Mouse (Mus musculus) neural tube, embryonic 10.5 days (tissue): ENCODE measurements at regions not wholly inside any gene's neighbourhood (a gene's known extent, or its start where the extent isn't known, plus 50 kb on each side); places are given as distances from the start of the nearest gene placed in this dataset.

Experiments
- DNase-seq: peaks from one replicate; pipeline ENCODE4 v3.0.0-alpha.2; 2017; ENCODE audit warnings: low spot score; ENCODE audit errors: extremely low spot score

- DNase-seq: peak; percentile 34
Observed at GRCm38 (mm10) chr4:31823574-31824348, 140.1 kb upstream of the Map3k7 start.

- DNase-seq: no peak
Observed at GRCm38 (mm10) chr4:31824518-31825437, 139.1 kb upstream of the Map3k7 start.

- DNase-seq: no peak
Observed at GRCm38 (mm10) chr4:31825438-31825830, 138.5 kb upstream of the Map3k7 start.

- no peak for DNase-seq
Observed at GRCm38 (mm10) chr4:31826661-31827060, 137.2 kb upstream of the Map3k7 start.

- no peak for DNase-seq
Observed at GRCm38 (mm10) chr4:31827266-31827665, 136.6 kb upstream of the Map3k7 start.

GRCm38 (mm10) chr4:31830241-31830640, 133.7 kb upstream of the Map3k7 start:
- peak; percentile 34 for DNase-seq

GRCm38 (mm10) chr4:31831469-31831868, 132.4 kb upstream of the Map3k7 start:
- DNase-seq: no peak

GRCm38 (mm10) chr4:31833828-31834227, 130.1 kb upstream of the Map3k7 start:
- DNase-seq: no peak

- no peak for DNase-seq
Observed at GRCm38 (mm10) chr4:31835051-31835450, 128.8 kb upstream of the Map3k7 start.

GRCm38 (mm10) chr4:31838592-31838991, 125.3 kb upstream of the Map3k7 start:
- no peak for DNase-seq

GRCm38 (mm10) chr4:31849763-31850162, 114.1 kb upstream of the Map3k7 start:
- no peak for DNase-seq

- DNase-seq: no peak
Observed at GRCm38 (mm10) chr4:31851006-31851405, 112.9 kb upstream of the Map3k7 start.

GRCm38 (mm10) chr4:31853851-31854250, 110.0 kb upstream of the Map3k7 start:
- no peak for DNase-seq

GRCm38 (mm10) chr4:31860389-31860788, 103.5 kb upstream of the Map3k7 start:
- DNase-seq: no peak

- no peak for DNase-seq
Observed at GRCm38 (mm10) chr4:31861172-31861571, 102.7 kb upstream of the Map3k7 start.

GRCm38 (mm10) chr4:31872985-31873983, 90.6 kb upstream of the Map3k7 start:
- DNase-seq: no peak

- no peak for DNase-seq
Observed at GRCm38 (mm10) chr4:31877389-31877788, 86.5 kb upstream of the Map3k7 start.

GRCm38 (mm10) chr4:31878493-31879191, 85.3 kb upstream of the Map3k7 start:
- DNase-seq: no peak

- DNase-seq: no peak
Observed at GRCm38 (mm10) chr4:31879192-31879585, 84.7 kb upstream of the Map3k7 start.

GRCm38 (mm10) chr4:31880213-31880612, 83.7 kb upstream of the Map3k7 start:
- DNase-seq: no peak
